Mouse (Mus musculus) layer of hippocampus, postnatal 36 days (tissue): ENCODE measurements around the gene Cfc1. TPM values are rescaled to one million over a fixed set of nuclear protein-coding genes. Genes with fewer than 3 reads are reported as not detected.
A peak's percentile ranks its signal among the peaks of the same experiment; 100 is the strongest.
"Not testable (repeated sequence)": the region's sequence is repeated elsewhere in the genome, so short reads cannot be mapped to it uniquely, and the experiment has no call there.

Experiments used
- DNase-seq, 2 experiments: peaks; one replicate each; pipeline ENCODE4 v3.0.0; 2022
- total RNA-seq, 2 experiments: library from RNA; stranded (reverse); gene quantifications; 2 replicates each; pipeline ENCODE4 v1.2.3; 2021

Cfc1 gene
- total RNA-seq: not detected

DNA sequence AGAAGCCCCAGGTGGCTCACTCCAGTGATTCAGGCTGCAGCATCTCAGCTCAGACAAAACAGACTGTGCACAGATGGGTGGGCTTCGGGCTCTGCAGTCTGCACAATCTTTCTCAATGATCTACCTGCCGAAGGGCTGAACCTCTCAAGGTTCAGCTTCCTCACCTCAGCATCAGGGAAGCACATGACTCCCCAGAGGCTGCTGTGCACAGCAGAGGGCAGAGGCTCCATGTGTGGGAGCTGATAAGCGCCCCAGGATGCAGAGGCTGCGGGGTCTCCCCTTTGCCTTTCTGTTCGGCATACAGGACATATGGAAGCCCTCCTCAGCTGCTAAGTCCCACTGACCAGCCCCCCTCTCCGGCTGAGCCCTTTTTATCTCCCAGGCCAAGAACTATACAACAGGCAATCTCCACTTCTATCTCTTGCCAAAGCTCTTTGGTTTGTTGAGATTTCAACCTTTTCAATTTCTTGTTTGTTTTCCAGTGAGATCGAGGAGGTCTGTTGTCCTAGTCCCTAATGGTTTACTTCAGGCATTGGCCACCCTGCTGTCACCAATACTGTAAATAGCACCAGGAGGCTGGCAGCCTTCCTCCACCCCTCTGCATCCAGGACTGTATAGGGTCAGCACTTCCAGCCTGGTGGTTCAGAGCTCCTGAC lies at the start of gene Cfc1:
Cfc1 (plus strand) TSS at position 606 of the 656 bp plus-strand sequence.
- DNase-seq: not testable (repeated sequence)

DNA sequence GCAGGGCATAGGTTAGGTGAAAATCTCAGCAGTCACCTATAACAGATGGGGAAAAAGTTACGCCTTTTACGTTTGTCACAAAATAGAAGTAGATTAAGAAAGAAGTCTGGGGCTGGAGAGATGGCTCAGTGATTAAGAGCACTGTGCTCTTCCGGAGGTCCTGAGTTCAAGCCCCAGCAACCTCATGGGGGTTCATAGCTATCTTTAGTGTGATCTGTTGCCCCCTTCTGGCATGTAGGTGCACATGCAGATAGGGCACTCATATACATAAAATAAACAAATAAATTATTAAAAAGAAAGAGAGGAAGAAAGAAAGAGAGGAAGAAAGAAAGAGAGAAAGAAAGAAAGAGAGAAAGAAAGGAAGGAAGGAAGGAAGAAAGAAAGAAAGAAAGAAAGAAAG lies 48.1 kb upstream of the Cfc1 start:
- DNase-seq: no peak

DNA sequence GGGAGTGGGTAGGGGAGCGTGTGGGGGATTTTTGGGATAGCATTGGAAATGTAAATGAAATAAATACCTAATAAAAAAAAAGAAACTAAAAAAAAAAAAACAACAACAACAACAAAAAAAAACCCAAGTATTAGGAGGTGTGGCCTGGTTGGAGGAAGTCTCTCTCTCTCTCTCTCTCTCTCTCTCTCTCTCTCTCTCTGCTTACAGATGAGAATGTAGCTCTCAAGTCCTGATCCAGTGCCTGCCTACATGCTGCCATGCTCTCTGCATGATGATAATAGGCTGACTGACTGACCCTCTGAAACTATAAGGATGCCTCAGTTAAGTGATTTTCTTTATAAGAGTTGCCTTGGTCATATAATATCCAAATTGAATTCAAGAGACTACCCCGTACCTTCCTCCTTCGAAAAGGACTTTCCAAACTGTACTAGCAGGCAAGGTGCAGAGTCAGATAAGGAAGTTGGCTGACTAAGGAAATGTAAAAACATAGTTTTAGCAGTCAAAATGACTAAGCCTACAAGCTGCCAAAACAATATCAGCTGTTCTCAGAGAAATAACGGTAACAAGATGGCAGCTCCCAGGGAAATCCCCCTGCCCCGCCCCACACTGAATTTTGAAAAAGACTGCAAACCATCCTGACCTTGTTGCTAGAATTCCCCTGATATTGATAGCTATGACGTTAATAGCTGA lies 45.5 kb upstream of the Cfc1 start:
- no peak for DNase-seq

DNA sequence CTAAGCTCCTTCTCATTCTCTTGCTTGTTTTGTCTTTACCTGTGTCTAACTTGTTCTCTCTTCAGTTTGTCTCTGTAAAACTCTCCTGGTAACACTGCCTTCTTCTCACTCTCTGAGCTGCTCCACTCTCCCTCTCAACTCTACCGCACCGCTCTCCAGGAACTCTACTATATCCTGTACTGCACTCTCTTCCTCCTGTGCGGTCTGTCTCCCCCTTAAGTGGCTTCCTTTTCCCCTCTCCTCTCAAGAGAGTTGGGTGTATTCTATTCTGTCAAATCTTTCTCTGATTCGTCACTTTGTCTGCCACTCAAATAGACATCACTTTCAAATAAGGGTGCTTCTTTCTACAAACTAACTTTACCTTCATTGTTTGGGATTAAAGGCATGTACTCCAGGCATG lies 44.0 kb upstream of the Cfc1 start:
- no peak for DNase-seq

DNA sequence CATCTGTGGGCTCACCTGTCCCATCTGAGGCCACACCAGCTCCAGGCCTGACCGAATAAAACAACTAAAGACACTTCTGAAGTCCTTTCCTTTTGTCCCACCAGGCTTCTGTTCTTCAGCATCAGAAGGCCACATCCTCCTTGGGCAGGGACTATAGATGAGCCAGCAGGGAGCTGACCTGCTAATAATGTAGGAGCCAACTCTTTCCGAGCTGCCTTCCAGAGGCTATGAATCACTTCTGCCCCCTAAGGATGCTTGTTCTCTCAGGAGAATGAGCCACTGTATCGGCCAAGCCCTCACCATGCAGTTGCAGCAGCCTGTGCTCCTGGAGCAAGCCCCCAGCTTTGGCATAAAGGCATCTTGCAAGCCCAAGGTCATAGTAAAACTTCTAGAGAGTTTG lies 32.5 kb upstream of the Cfc1 start:
- no peak for DNase-seq

DNA sequence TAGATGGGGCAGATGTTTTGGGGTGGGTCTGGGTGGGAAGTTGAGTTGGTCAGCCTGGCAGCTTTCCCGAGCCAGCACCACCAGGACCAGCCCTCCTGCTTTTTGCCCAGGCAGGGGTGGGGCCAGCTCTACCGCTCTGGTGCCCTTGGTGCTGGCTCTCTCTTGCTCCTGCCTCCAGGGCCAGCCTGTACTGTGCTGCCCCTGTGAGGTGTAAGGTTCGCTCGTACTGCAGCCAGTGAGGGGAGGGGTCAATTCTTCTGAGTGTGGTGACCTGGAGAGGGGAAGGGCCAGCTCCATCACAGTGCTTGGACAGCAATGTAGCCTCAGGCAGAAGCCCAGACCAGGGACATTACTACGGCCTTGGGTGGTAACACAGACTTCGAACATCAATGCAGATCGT lies 30.1 kb upstream of the Cfc1 start:
- no peak for DNase-seq

DNA sequence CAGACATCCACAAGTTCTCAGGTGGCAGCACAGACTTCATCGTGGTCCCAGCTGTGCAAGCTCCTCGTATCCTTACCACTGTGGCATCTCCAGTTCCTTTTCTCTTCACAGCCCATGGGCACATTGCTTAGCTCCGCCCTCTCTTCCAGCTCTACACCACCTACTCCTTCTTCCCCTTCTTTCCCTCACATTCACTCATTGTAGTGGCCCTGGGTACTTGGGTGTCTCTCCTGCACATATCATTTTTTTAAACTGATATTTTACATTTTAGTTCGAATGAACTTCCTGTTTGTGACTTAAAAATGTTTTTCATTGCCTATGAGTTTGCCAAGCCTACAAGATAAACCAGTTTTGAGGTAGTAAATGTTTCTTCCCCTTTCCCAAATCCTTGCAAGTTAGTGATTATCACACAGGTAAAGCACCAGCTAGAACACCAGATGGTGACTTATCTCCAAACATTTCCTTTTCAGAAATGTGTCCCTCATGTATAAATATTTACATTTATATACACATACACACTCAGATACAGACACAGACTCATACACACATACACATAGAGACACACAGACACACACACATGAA lies 29.4 kb upstream of the Cfc1 start:
- no peak for DNase-seq

DNA sequence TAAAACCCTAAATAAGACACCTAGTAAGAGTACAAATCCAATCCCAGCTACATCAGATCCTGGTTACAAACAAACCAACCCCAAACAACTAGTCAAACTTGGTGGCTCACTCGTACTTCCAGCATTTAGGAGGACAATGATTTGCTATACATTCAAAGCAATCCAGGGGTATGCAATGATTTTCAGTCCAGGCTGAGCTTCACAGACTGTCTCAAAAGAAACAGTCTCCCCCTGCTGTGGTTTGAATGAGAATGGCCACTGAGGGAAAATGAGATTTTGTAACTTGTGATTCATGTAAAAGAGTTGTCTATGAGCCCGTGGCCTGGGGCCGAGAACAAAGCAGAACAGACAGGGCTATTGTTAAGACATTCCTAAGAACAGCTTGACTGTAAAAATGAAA lies 27.5 kb upstream of the Cfc1 start:
- DNase-seq: no peak

DNA sequence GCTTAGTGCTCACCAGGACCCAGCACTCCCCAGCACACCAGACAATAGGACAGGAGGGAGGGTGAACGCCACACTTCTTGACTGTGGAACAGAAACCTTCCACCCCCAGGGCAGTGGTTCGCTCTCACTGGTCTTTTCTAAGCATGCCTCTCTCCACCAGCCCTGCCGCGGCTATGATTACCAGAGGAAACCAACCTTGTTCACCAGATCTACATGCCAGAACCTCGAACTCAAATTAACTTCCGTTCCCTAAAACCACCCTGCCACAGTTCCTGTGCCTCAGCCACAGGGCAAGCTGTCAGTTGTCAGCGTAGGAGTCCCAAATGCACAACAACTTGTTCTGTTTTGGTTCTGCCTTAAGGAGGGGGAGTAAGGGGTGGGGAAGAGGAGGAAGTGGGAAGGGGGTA lies 24.9 kb upstream of the Cfc1 start:
- peak in 1 of 2 experiments; percentile 15 for DNase-seq

DNA sequence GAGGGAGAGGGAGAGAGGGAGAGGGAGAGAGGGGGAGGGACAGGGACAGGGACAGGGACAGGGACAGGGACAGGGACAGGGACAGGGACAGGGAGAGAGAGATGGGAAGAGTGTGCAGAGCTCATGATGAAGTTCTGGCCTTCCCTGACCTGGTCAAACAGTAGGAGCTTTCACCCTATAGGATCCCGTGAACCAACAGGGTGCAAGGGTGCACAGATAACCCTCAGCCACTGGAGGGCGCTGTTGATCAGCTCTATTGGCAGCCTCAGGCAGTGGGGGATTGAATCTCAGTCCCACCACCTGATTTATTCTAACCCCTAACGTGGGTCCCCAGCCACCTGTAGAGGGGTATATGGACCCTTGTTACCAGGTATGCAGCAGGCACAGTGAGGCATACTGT lies 24.4 kb upstream of the Cfc1 start:
- DNase-seq: peak; percentile 44 to 56

DNA sequence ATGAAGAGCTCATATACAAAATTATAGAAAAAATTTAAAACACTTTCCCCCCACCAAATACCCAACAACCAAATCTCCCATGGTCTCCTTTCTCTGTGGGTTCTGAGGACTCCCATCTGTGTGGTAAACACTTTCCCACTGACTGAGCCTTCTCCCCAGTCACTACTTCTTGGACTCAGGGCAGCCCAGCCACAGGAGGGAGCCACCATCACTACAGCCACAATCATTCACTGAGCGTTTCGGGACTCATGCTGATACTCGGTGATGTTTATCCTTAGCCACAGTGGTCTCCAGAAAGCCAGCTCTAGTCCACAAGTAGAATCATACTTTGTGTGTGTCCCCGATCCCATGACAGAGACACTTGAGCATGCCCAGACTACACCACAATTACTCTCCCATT lies 22.4 kb upstream of the Cfc1 start:
- DNase-seq: no peak

DNA sequence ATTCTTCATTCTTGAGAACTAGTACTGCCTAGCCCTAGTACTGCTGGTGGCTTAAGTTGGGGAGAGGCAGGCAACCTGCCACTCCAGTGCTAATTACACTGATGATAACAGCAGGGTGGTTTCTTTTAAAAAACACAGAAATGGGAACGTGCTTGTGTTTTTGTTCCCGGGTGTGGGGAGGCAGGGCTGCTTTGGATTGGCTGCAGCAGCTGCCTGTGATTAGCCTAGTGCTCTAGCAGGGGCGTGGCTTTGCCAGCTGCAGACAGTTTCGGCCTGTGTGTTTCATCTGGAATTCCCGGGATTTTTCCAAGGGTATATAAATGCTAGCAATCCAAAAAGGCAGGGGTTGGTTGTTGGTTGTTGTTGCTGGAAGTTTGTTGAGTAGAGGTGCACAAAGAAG lies 18.9 kb upstream of the Cfc1 start:
- DNase-seq: no peak

DNA sequence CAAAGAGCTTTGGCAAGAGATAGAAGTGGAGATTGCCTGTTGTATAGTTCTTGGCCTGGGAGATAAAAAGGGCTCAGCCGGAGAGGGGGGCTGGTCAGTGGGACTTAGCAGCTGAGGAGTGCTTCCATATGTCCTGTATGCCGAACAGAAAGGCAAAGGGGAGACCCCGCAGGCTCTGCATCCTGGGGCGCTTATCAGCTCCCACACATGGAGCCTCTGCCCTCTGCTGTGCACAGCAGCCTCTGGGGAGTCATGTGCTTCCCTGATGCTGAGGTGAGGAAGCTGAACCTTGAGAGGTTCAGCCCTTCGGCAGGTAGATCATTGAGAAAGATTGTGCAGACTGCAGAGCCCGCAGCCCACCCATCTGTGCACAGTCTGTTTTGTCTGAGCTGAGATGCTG lies 18.2 kb upstream of the Cfc1 start:
- DNase-seq: not testable (repeated sequence)

DNA sequence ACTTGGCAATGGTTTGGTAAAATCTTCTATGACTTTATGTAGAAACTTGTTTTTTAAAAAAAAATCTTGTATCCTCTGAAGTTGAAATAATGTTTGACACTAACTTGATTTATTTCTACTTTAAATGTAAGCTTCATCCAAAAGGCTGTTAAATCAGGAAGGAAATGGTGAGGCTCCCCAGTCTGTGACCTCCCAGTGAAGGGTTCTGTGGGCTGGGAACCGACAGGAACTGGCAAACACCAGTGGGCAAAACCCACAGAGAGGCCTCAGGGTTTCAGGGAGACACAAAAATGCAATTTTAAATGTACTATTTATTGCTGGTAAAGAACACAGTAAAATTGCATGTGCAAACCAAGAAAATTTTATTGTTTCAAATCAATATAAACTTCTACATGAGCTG lies 17.7 kb upstream of the Cfc1 start:
- not testable (repeated sequence) for DNase-seq

DNA sequence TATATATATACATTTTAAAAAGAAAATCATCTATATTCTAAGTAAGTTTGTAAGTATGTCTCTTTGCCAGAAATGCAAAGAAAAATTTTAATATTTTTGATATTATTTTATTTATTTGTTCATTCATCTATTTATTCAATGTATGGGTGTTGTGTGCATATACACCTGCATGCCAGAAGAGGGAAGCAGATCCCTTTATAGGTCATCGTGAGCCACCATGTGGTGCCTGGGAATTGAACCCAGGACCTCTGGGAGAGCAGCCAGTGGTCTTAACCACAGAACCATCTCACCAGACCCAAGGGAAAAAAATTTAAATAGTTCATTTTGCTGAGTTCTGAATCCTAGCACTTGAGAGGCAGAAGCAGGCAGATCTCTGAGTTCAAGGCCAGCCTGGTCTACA lies 17.2 kb upstream of the Cfc1 start:
- DNase-seq: no peak

DNA sequence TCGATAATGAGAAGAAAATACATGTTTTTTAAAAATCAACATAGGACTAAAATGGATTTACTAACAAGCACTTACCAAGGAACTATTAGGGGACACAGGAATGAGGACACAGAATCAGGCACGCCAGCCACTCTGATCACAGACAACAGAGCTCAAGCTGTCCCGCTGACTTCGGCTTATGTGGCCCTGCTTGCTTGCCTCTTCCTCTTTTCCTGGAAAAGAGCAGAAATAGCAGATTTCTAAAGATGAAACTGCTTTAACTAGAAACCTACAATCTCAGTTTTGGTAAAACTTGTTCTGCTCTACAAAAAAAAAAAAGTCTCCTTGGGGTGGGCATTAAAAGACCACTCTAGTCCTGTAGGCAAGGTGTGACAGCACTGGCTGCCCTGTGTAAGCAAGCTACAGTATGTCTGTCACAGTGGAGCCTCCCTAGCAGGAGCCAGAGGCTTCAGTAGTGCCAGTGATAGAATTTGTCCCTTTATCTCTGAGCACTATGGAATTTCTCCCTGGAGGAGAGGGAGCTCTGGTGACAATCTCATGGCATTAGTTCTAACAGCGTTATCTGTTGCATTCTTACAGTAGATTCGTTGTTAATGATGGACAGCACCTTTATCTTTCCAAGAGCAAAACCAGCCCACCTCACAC lies 13.1 kb upstream of the Cfc1 start:
- DNase-seq: no peak

DNA sequence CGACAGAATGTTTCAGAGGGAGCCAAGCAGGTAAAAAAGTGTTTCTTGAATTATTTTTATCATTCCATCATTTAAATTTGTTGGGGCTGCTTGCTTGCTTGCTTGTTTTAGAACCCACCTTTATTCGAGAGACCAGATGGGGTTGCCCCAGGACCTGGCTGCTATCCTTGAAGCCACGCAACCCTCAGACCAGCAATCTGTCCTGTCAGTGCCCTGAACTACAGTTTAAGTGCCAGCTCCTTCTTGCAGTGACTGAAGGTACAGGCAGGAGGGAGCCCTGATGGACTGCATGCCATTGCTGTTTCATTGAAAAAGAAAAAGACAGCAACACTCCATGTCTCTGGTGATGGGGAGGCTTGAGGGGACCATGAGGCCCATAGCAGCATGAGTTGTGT lies 12.6 kb upstream of the Cfc1 start:
- no peak for DNase-seq

DNA sequence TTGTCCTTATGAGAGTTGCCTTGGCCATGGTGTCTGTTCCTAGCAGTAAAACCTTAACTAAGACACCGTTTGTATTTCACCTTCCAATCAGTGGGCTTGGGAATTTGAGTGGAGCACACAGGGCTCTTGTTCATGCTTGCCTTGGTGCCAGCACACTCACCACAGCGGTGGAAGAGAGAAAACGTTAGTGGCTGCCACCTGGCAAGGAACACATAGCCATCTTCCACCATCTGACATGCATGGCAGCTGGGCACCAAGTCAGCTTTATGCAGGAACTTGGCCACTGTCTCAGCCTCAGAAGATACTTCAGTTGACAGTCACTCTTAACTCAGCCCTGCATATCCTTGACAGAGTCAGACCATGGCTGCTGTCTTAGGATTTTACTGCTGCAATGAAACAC lies 11.8 kb upstream of the Cfc1 start:
- DNase-seq: no peak

DNA sequence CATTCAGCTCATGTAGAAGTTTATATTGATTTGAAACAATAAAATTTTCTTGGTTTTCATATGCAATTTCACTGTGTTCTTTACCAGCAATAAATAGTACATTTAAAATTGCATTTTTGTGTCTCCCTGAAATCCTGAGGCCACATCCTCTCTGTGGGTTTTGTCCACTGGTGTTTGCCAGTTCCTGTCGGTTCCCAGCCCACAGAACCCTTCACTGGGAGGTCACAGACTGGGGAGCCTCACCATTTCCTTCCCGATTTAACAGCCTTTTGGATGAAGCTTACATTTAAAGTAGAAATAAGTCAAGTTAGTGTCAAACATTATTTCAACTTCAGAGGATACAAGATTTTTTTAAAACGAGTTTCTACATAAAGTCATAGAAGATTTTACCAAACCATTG lies 874 bp upstream of the Cfc1 start:
- DNase-seq: not testable (repeated sequence)

DNA sequence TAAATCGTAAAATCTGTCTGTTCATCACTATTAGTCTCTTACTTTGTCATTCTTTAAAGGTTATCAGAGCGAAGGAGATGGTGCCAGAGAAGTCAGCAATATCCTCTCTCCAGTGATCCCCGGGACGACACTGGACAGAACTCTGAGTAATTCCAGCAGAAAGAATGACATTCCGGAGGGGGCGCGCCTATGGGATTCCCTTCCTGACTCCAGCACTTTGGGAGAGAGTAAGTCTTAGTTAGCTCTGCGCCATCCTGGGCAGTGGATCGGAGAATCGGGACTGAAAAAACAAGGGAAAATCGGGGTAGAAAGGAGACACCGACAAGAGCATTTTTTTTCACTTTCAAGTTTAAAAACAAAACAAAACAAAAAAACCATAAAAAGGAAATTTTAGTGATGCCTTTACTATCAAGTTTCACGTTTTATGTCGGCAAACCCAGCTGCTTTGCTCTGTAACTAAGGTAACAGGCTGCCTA lies 881 bp downstream of the Cfc1 start:
- DNase-seq: no peak

DNA sequence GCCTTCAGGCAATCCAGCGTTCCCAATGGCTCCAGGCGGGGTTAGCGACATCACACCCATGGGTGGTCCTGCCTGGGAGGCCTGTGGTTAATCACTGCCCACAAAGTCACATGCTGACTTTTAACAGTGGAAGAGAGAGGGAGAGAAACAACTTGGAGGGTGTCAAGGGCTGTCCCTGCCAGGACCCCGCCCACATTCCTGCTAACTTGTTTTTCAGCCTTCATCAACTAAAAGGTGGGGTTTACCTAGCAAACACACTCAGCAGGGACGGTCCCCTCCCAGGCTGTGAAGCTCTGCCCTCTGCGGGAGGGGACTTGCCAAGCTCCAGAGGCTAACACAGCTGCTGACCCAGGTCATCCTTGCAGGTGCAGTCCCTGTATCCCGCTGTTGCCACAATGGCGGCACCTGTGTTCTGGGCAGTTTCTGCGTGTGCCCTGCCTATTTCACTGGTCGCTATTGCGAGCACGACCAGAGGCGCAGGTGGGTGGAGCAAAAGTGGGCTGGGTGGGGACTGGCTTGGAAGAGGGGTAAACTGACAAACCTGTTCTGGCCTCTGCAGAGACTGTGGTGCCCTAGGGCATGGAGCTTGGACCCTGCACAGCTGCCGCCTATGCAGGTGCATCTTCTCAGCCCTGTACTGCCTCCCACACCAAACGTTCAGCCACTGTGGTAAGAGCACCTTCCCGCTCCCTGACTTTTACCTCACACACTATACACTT lies 1.5 kb downstream of the Cfc1 start:
- DNase-seq: no peak

DNA sequence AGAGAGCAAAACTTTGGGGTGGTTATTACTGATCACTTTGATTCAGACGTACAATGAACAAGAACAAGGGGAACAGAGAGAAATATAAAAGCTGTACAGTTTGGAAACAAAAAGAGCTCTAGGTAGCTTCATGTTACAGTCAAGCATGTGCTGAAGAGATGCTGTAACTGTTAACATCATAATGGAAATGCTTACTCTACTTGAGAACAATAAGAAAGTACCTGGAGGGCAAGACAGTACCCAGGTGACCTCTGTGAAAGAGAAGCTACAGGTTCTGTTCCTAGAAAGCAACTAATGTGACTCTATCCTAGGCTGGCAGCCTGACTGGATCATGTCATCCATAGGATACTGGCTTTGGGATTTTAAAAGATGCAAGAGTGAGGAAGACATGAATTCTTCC lies 11.6 kb downstream of the Cfc1 start:
- DNase-seq: no peak

DNA sequence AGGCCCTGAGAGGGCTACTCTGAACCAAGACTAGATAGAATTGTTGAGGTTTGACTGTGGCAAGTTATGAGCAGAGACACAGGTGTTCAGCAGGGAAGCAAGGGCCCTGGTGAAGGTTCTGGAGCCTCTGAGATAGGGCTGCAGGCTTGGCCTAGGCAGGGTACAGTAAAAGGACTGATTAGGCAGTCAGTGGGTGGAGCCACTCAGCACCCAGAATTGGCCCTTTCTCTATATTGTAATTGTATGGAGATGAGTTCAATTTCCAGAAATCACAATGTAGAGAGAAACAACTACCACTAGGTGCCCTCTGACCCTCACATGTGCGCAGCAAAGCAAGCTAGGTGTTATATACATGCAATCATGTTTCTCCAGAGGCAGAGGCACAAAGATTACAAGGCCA lies 18.2 kb downstream of the Cfc1 start:
- DNase-seq: no peak
